Mouse (Mus musculus): ENCODE results near the gene Antxr2. TPM values are rescaled to one million over a fixed set of nuclear protein-coding genes. Genes with fewer than 3 reads are reported as not detected.
A peak's percentile ranks its signal among the peaks of the same experiment; 100 is the strongest.

Gene Antxr2
- polyA plus RNA-seq (2015; fragmentation: Nextera tagmentation; extraction: Ambion mirVana): 4.2 and 4.8 TPM in 2 replicates

- 4% methylated on average over 55 of the region's 58 CpGs for WGBS (ENCODE audit: insufficient replicate concordance)
- DNase-seq (no peak), ATAC-seq (ENCODE audit: low read depth) (peak; percentile 50)
- Histone ChIP-seq H3K36me3 (no peaks in the 10 kb centered on the region), H3K27me3 (peaks cover 17% of the 10 kb centered on the region), H3K4me3 (replicated peaks) (peak within 1 kb of the TSS; percentile 63), H3K9me3 (replicated peaks) (no peaks in the 10 kb centered on the region), H3K9ac (peak within 1 kb of the TSS; percentile 63), H3K4me1 (replicated peaks) (peaks cover 10% of the 10 kb centered on the region), H3K27ac (peak within 1 kb of the TSS; percentile 74), H3K4me2 (peak within 1 kb of the TSS; percentile 72)
Observed at GRCm38 (mm10) chr5:98030902-98031641, at the start of gene Antxr2. Gene Antxr2, minus strand, starts transcription at chr5:98031043.

- Histone ChIP-seq H3K9ac (no peak overlapping the region), H3K27me3 (no peaks in the 10 kb centered on the region), H3K36me3 (no peaks in the 10 kb centered on the region), H3K9me3 (replicated peaks) (no peaks in the 10 kb centered on the region), H3K4me3 (replicated peaks) (no peak overlapping the region), H3K27ac (no peak overlapping the region), H3K4me2 (no peak overlapping the region), H3K4me1 (replicated peaks) (no peaks in the 10 kb centered on the region)
- no peak for ATAC-seq (ENCODE audit: low read depth)
- 47% methylated on average over 3 of the region's 3 CpGs for WGBS (ENCODE audit: insufficient replicate concordance)
- no peak for DNase-seq
Observed at GRCm38 (mm10) chr5:98076612-98077011, 45.8 kb upstream of the Antxr2 start.

- H3K27ac ChIP-seq: no peak overlapping the region
- H3K27me3 ChIP-seq: no peaks in the 10 kb centered on the region
- WGBS (ENCODE audit: insufficient replicate concordance): 59% methylated on average over 4 of the region's 4 CpGs
- no peak overlapping the region for H3K9ac ChIP-seq
- no peak overlapping the region for H3K4me2 ChIP-seq
- ATAC-seq (ENCODE audit: low read depth): no peak
- no peak overlapping the region for H3K4me3 ChIP-seq (replicated peaks)
- no peaks in the 10 kb centered on the region for H3K9me3 ChIP-seq (replicated peaks)
- no peaks in the 10 kb centered on the region for H3K4me1 ChIP-seq (replicated peaks)
- no peak for DNase-seq
- H3K36me3 ChIP-seq: no peaks in the 10 kb centered on the region
Observed at GRCm38 (mm10) chr5:98069191-98069590, 38.3 kb upstream of the Antxr2 start.

GRCm38 (mm10) chr5:98055275-98055674 is 24.4 kb upstream of the Antxr2 start:
- DNase-seq (no peak), ATAC-seq (ENCODE audit: low read depth) (no peak)
- H3K4me2 ChIP-seq: no peak overlapping the region
- 71% methylated on average over 6 of the region's 6 CpGs for WGBS (ENCODE audit: insufficient replicate concordance)
- H3K9me3 ChIP-seq (replicated peaks): no peaks in the 10 kb centered on the region
- H3K4me1 ChIP-seq (replicated peaks): no peaks in the 10 kb centered on the region
- H3K27ac ChIP-seq: no peak overlapping the region
- H3K27me3 ChIP-seq: no peaks in the 10 kb centered on the region
- H3K9ac ChIP-seq: no peak overlapping the region
- H3K4me3 ChIP-seq (replicated peaks): no peak overlapping the region
- no peaks in the 10 kb centered on the region for H3K36me3 ChIP-seq

- no peak overlapping the region for H3K9ac ChIP-seq
- WGBS (ENCODE audit: insufficient replicate concordance): 23% methylated on average over 1 of the region's 1 CpGs
- H3K36me3 ChIP-seq: no peaks in the 10 kb centered on the region
- no peaks in the 10 kb centered on the region for H3K9me3 ChIP-seq (replicated peaks)
- H3K27ac ChIP-seq: no peak overlapping the region
- no peak for DNase-seq
- H3K27me3 ChIP-seq: no peaks in the 10 kb centered on the region
- H3K4me1 ChIP-seq (replicated peaks): no peaks in the 10 kb centered on the region
- H3K4me3 ChIP-seq (replicated peaks): no peak overlapping the region
- ATAC-seq (ENCODE audit: low read depth): no peak
- H3K4me2 ChIP-seq: no peak overlapping the region
Observed at GRCm38 (mm10) chr5:98054834-98055233, 24.0 kb upstream of the Antxr2 start.

- Histone ChIP-seq H3K9me3 (replicated peaks) (no peaks in the 10 kb centered on the region), H3K4me3 (replicated peaks) (no peak overlapping the region), H3K27me3 (peaks cover 17% of the 10 kb centered on the region), H3K4me1 (replicated peaks) (peaks cover 2% of the 10 kb centered on the region; the same call in 1 of the 2 replicates), H3K36me3 (no peaks in the 10 kb centered on the region), H3K27ac (no peak overlapping the region), H3K9ac (no peak overlapping the region), H3K4me2 (no peak overlapping the region)
- DNase-seq (no peak), ATAC-seq (ENCODE audit: low read depth) (no peak)
- 59% methylated on average over 2 of the region's 2 CpGs for WGBS (ENCODE audit: insufficient replicate concordance)
Observed at GRCm38 (mm10) chr5:98034928-98035327, 4.1 kb upstream of the Antxr2 start.

- H3K4me2 ChIP-seq: no peak overlapping the region
- peaks cover 17% of the 10 kb centered on the region for H3K27me3 ChIP-seq
- 22% methylated on average over 2 of the region's 2 CpGs for WGBS (ENCODE audit: insufficient replicate concordance)
- H3K36me3 ChIP-seq: no peaks in the 10 kb centered on the region
- no peak overlapping the region for H3K27ac ChIP-seq
- no peaks in the 10 kb centered on the region for H3K9me3 ChIP-seq (replicated peaks)
- DNase-seq (no peak), ATAC-seq (ENCODE audit: low read depth) (no peak)
- no peak overlapping the region for H3K9ac ChIP-seq
- H3K4me1 ChIP-seq (replicated peaks): peaks cover 2% of the 10 kb centered on the region; the same call in 1 of the 2 replicates
- H3K4me3 ChIP-seq (replicated peaks): no peak overlapping the region
Observed at GRCm38 (mm10) chr5:98034207-98034606, 3.4 kb upstream of the Antxr2 start.

- no peak for DNase-seq
- H3K4me3 ChIP-seq (replicated peaks): no peak overlapping the region
- no peak for ATAC-seq (ENCODE audit: low read depth)
- H3K27ac ChIP-seq: no peak overlapping the region
- no peak overlapping the region for H3K9ac ChIP-seq
- no peak overlapping the region for H3K4me2 ChIP-seq
- H3K36me3 ChIP-seq: no peaks in the 10 kb centered on the region
- WGBS (ENCODE audit: insufficient replicate concordance): 43% methylated on average over 7 of the region's 7 CpGs
- H3K27me3 ChIP-seq: peaks cover 17% of the 10 kb centered on the region
- peaks cover 2% of the 10 kb centered on the region for H3K4me1 ChIP-seq (replicated peaks)
- H3K9me3 ChIP-seq (replicated peaks): no peaks in the 10 kb centered on the region
Observed at GRCm38 (mm10) chr5:98032803-98033420, 2.1 kb upstream of the Antxr2 start.

GRCm38 (mm10) chr5:98030091-98030901 is 547 bp downstream of the Antxr2 start:
- WGBS (ENCODE audit: insufficient replicate concordance): 1% methylated on average over 36 of the region's 36 CpGs
- peak overlapping the region; percentile 63 for H3K4me3 ChIP-seq (replicated peaks)
- ATAC-seq (ENCODE audit: low read depth) (peak; percentile 76), DNase-seq (peak; percentile 7)
- H3K27ac ChIP-seq: peak overlapping the region; percentile 74
- peak overlapping the region; percentile 63 for H3K9ac ChIP-seq
- peak overlapping the region; percentile 72 for H3K4me2 ChIP-seq
- peaks cover 17% of the 10 kb centered on the region for H3K27me3 ChIP-seq
- peaks cover 10% of the 10 kb centered on the region for H3K4me1 ChIP-seq (replicated peaks)
- no peaks in the 10 kb centered on the region for H3K36me3 ChIP-seq
- no peaks in the 10 kb centered on the region for H3K9me3 ChIP-seq (replicated peaks)

- Histone ChIP-seq H3K4me2 (0 out of 2 replicates have a peak overlapping the region, but pooled peaks have one; percentile 23), H3K27ac (no peak overlapping the region), H3K4me1 (replicated peaks) (peaks cover 10% of the 10 kb centered on the region), H3K36me3 (no peaks in the 10 kb centered on the region), H3K9me3 (replicated peaks) (no peaks in the 10 kb centered on the region), H3K4me3 (replicated peaks) (no peak overlapping the region), H3K27me3 (peaks cover 17% of the 10 kb centered on the region), H3K9ac (no peak overlapping the region)
- WGBS (ENCODE audit: insufficient replicate concordance): 40% methylated on average over 8 of the region's 8 CpGs
- DNase-seq: no peak
- no peak for ATAC-seq (ENCODE audit: low read depth)
Observed at GRCm38 (mm10) chr5:98027688-98028389, 3.0 kb downstream of the Antxr2 start.

- ATAC-seq (ENCODE audit: low read depth): no peak
- Histone ChIP-seq H3K27me3 (peaks cover 4% of the 10 kb centered on the region), H3K27ac (no peak overlapping the region), H3K4me1 (replicated peaks) (peaks cover 8% of the 10 kb centered on the region), H3K36me3 (no peaks in the 10 kb centered on the region), H3K4me2 (no peak overlapping the region), H3K4me3 (replicated peaks) (no peak overlapping the region), H3K9me3 (replicated peaks) (no peaks in the 10 kb centered on the region), H3K9ac (no peak overlapping the region)
- DNase-seq: no peak
- WGBS (ENCODE audit: insufficient replicate concordance): 62% methylated on average over 2 of the region's 2 CpGs
Observed at GRCm38 (mm10) chr5:98025921-98026320, 4.9 kb downstream of the Antxr2 start.
